Mouse (Mus musculus) stomach, embryonic 16.5 days (tissue): ENCODE results near the gene Nkx2-3. TPM values are rescaled to one million over a fixed set of nuclear protein-coding genes. Genes with fewer than 3 reads are reported as not detected.

Experiments
- ATAC-seq: fragments of 200-750 bp; cut with Nextera tagmentation; 2 replicates; pipeline ENCODE4 v1.8.0; 2017; ENCODE audit warnings: moderate number of reproducible peaks, moderate TSS enrichment; ENCODE audit not compliant: insufficient read depth, low FRiP score
- H3K27ac ChIP-seq: fragments of 300-500 bp; sonication (generic); 2 replicates; pipeline ENCODE4 v1.5.1; 2014; ENCODE audit warnings: low read length
- H3K27me3 ChIP-seq: fragments of 300-500 bp; sonication (generic); 2 replicates; pipeline ENCODE4 v1.6.1; 2014; ENCODE audit warnings: low read length, control low read depth, mixed read lengths; ENCODE audit not compliant: control insufficient read depth, insufficient read depth
- H3K36me3 ChIP-seq: fragments of 300-500 bp; sonication (generic); 2 replicates; pipeline ENCODE4 v1.6.1; 2014; ENCODE audit warnings: low read length; ENCODE audit not compliant: control insufficient read depth, insufficient read depth
- H3K4me1 ChIP-seq: fragments of 300-500 bp; sonication (generic); 2 replicates; pipeline ENCODE4 v1.6.1; 2014; ENCODE audit warnings: low read length, control low read depth, mixed read lengths; ENCODE audit not compliant: control insufficient read depth, insufficient read depth
- H3K4me2 ChIP-seq: fragments of 300-500 bp; sonication (generic); 2 replicates; pipeline ENCODE4 v1.6.1; 2014; ENCODE audit warnings: low read depth, low read length, mixed read lengths
- H3K4me3 ChIP-seq: fragments of 300-500 bp; sonication (generic); replicated peaks from 2 replicates; pipeline ENCODE4 v1.5.1; 2014; ENCODE audit warnings: mild to moderate bottlenecking, low read length
- H3K9ac ChIP-seq: fragments of 300-500 bp; sonication (generic); 2 replicates; pipeline ENCODE4 v1.6.1; 2014; ENCODE audit warnings: low read length
- H3K9me3 ChIP-seq: fragments of 300-500 bp; sonication (generic); replicated peaks from 2 replicates; pipeline ENCODE4 v1.6.1; 2016; ENCODE audit warnings: low read length, control low read depth; ENCODE audit not compliant: control insufficient read depth
- whole genome bisulfite sequencing: fragments of 180-500 bp; shearing (Covaris S2); extraction: QIAGEN DNeasy Blood & Tissue Kit; methylation state at CpG from one replicate; pipeline ENCODE4 v1.1.7; 2014; 5-methylcytosine and 5-hydroxymethylcytosine counted together
- polyA plus RNA-seq: library from polyadenylated mRNA; unstranded; fragments of >200 nt; fragmentation: Nextera tagmentation; extraction: Ambion mirVana; gene quantifications from 2 replicates; pipeline ENCODE4 v1.2.1, GENCODE M21; 2015

Gene Nkx2-3
- polyA plus RNA-seq, 1 experiment from 2014 or later: 11.1 TPM

- 6% methylated on average over 17 of the region's 17 CpGs for WGBS
- H3K36me3 ChIP-seq: no peaks in the 10 kb centered on the region
- H3K4me3 ChIP-seq: no peak overlapping the region
- H3K27ac ChIP-seq: no peak overlapping the region
- no peaks in the 10 kb centered on the region for H3K9me3 ChIP-seq
- no peak overlapping the region for H3K9ac ChIP-seq
- no peak overlapping the region for H3K4me2 ChIP-seq
- peak; percentile 50; the same call in 1 of the 2 replicates for ATAC-seq
- 0 out of 2 replicates have a peak, but pooled peaks cover 4% of the 10 kb centered on the region for H3K4me1 ChIP-seq
- peaks cover 42% of the 10 kb centered on the region for H3K27me3 ChIP-seq
These were observed 28.5 kb upstream of the Nkx2-3 start for GRCm38 (mm10) chr19:43583595-43583994.

- Histone ChIP-seq H3K4me1 (0 out of 2 replicates have a peak, but pooled peaks cover 4% of the 10 kb centered on the region), H3K9ac (peak overlapping the region; percentile 37), H3K27me3 (peaks cover 50% of the 10 kb centered on the region), H3K4me2 (peak overlapping the region; percentile 48), H3K27ac (no peak overlapping the region), H3K36me3 (no peaks in the 10 kb centered on the region), H3K4me3 (peak overlapping the region; percentile 29), H3K9me3 (no peaks in the 10 kb centered on the region)
- WGBS: 2% methylated on average over 13 of the region's 13 CpGs
- ATAC-seq: peak; percentile 69; the same call in 1 of the 2 replicates
These were observed 27.3 kb upstream of the Nkx2-3 start for GRCm38 (mm10) chr19:43584788-43585187.

GRCm38 (mm10) chr19:43592026-43592425 is 20.1 kb upstream of the Nkx2-3 start:
- Histone ChIP-seq H3K4me1 (no peaks in the 10 kb centered on the region), H3K9me3 (no peaks in the 10 kb centered on the region), H3K27ac (no peak overlapping the region), H3K9ac (no peak overlapping the region), H3K27me3 (peaks cover 71% of the 10 kb centered on the region), H3K36me3 (no peaks in the 10 kb centered on the region), H3K4me2 (no peak overlapping the region), H3K4me3 (no peak overlapping the region)
- 65% methylated on average over 4 of the region's 4 CpGs for WGBS
- ATAC-seq: no peak

GRCm38 (mm10) chr19:43596981-43597380 is 15.1 kb upstream of the Nkx2-3 start:
- WGBS: 27% methylated on average over 5 of the region's 5 CpGs
- no peak for ATAC-seq

GRCm38 (mm10) chr19:43598741-43599660 is 13.1 kb upstream of the Nkx2-3 start:
- no peaks in the 10 kb centered on the region for H3K9me3 ChIP-seq
- no peak overlapping the region for H3K9ac ChIP-seq
- H3K27ac ChIP-seq: no peak overlapping the region; the same call in 1 of the 2 replicates
- peaks cover 89% of the 10 kb centered on the region for H3K27me3 ChIP-seq
- no peak overlapping the region for H3K4me3 ChIP-seq
- H3K4me1 ChIP-seq: no peaks in the 10 kb centered on the region
- no peak for ATAC-seq
- no peaks in the 10 kb centered on the region for H3K36me3 ChIP-seq
- WGBS: 7% methylated on average over 24 of the region's 25 CpGs
- H3K4me2 ChIP-seq: peak overlapping the region; percentile 22; the same call in 1 of the 2 replicates

More at GRCm38 (mm10) chr19:43596981-43597380, 15.1 kb upstream of the Nkx2-3 start:
- H3K36me3 ChIP-seq: no peaks in the 10 kb centered on the region
- H3K9me3 ChIP-seq: no peaks in the 10 kb centered on the region
- H3K4me3 ChIP-seq: no peak overlapping the region
- H3K4me2 ChIP-seq: no peak overlapping the region
- no peaks in the 10 kb centered on the region for H3K4me1 ChIP-seq
- no peak overlapping the region for H3K9ac ChIP-seq
- peaks cover 83% of the 10 kb centered on the region for H3K27me3 ChIP-seq
- H3K27ac ChIP-seq: no peak overlapping the region

- 1% methylated on average over 27 of the region's 27 CpGs for WGBS
- Histone ChIP-seq H3K9me3 (no peaks in the 10 kb centered on the region), H3K9ac (no peak overlapping the region), H3K4me1 (no peaks in the 10 kb centered on the region), H3K4me2 (peak overlapping the region; percentile 22), H3K4me3 (0 out of 2 replicates have a peak overlapping the region, but pooled peaks have one; percentile 3), H3K27ac (no peak overlapping the region), H3K27me3 (peaks cover 93% of the 10 kb centered on the region), H3K36me3 (no peaks in the 10 kb centered on the region)
- peak; percentile 17; the same call in 1 of the 2 replicates for ATAC-seq
These were observed 12.2 kb upstream of the Nkx2-3 start for GRCm38 (mm10) chr19:43599776-43600544.

- peaks cover 93% of the 10 kb centered on the region for H3K27me3 ChIP-seq
- whole genome bisulfite sequencing: 6% methylated on average over 33 of the region's 33 CpGs
- H3K4me3 ChIP-seq: no peak overlapping the region
- no peaks in the 10 kb centered on the region for H3K9me3 ChIP-seq
- no peak overlapping the region for H3K27ac ChIP-seq
- ATAC-seq: no peak
- no peak overlapping the region for H3K9ac ChIP-seq
- no peaks in the 10 kb centered on the region for H3K4me1 ChIP-seq
- no peak overlapping the region for H3K4me2 ChIP-seq
- no peaks in the 10 kb centered on the region for H3K36me3 ChIP-seq
These were observed 11.4 kb upstream of the Nkx2-3 start for GRCm38 (mm10) chr19:43600545-43601331.

GRCm38 (mm10) chr19:43601440-43601839 is 10.7 kb upstream of the Nkx2-3 start:
- Histone ChIP-seq H3K9me3 (no peaks in the 10 kb centered on the region), H3K9ac (no peak overlapping the region), H3K4me1 (no peaks in the 10 kb centered on the region), H3K27ac (no peak overlapping the region), H3K4me3 (no peak overlapping the region), H3K36me3 (no peaks in the 10 kb centered on the region), H3K27me3 (peaks cover 93% of the 10 kb centered on the region), H3K4me2 (no peak overlapping the region)
- 6% methylated on average over 27 of the region's 27 CpGs for WGBS
- no peak for ATAC-seq
